Mouse (Mus musculus): ENCODE measurements around the gene Mms19. TPM values are rescaled to one million over a fixed set of nuclear protein-coding genes. Genes with fewer than 3 reads are reported as not detected.
A peak's percentile ranks its signal among the peaks of the same experiment; 100 is the strongest.
"Not testable (repeated sequence)": the region's sequence is repeated elsewhere in the genome, so short reads cannot be mapped to it uniquely, and the experiment has no call there.

The Mms19 gene
- total RNA-seq, 2 experiments from 2014 or later: 13.2 to 17.2 TPM

GRCm38 (mm10) chr19:41953574-41953973 lies 27.4 kb downstream of the Mms19 start:
- intact Hi-C loops (cut with DNase I): no loop called here
- DNase-seq (ENCODE audit: low spot score): no peak

DNA sequence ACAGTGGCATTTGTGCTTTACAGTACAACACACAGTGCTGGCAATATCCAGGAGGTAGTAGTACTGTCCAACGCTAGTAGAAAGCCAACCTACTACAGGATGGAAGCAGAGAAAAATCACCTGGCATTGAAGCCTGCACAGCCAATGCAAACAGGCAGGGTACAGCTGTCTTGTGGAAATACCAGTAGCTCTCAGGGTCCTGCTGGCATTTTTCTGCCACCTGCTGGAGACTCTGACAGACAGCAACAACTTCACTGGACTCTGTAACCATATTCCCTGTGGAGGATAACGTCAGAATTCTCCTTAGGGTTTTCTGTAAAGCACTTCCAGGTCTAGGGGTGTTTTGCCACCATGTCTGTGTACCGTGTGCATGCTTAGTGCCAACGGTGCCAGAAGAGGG lies 28.7 kb downstream of the Mms19 start:
- intact Hi-C loops (cut with DNase I): no loop called here
- no peak for DNase-seq (ENCODE audit: low spot score)

GRCm38 (mm10) chr19:41943841-41944240 lies 37.1 kb downstream of the Mms19 start:
- intact Hi-C loops (cut with DNase I): no loop called here
- DNase-seq (ENCODE audit: low spot score): no peak

DNA sequence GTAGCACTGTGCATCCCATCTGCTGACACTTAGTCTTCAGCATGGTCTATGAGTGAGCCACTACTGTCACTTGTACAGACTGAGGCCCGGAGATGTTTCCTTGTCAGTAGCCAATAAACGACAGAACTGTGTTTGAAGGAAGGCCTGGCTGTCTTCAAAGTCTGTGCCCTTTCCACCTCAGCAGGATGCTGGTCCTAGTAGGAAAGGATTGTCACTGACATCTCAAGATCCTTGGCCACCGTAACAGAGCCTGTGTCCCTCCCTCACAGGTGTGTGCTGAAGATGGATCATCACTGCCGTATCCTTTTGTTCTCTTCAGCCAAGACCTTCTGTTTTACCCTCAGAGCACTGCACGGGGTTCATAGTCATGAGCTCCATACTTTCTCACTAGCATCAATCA lies 42.4 kb downstream of the Mms19 start:
- intact Hi-C loops (cut with DNase I): no loop called here

DNA sequence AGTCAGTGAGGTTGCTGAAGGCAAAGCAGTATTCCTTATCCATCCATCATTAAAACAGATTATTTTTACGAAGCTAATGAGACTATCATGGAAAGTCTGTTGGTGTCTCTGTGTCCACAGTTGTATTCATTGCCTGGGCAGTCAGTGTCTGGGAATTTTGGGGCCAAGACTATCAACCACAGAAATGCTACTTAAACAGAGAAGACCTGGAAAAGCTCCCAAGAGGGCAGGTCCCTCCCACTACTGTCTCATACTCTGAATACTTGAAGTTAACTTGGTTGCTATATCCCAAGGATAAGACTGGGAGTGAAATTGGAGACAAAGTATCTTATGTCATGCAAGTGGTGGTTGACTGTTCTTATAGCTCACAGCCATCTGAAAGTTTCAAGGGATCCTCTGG lies 45.0 kb downstream of the Mms19 start:
- intact Hi-C loops (cut with DNase I): no loop called here

More for the DNA sequence above, 42.4 kb downstream of the Mms19 start:
- no peak for DNase-seq (ENCODE audit: low spot score)

GRCm38 (mm10) chr19:41934124-41934523 lies 46.8 kb downstream of the Mms19 start:
- no peak for DNase-seq (ENCODE audit: low spot score)
- intact Hi-C loops (cut with DNase I): loop anchor here (5.0 kb wide), 1 partner anchor 48 kb away; the partner anchor contains the start of genes Mms19 and Ubtd1

More for the DNA sequence above, 45.0 kb downstream of the Mms19 start:
- no peak for DNase-seq (ENCODE audit: low spot score)

GRCm38 (mm10) chr19:41933179-41934086 lies 47.5 kb downstream of the Mms19 start, which contains the start of the genes Exosc1 and Zdhhc16:
Exosc1 (minus strand) TSS chr19:41933423.
Zdhhc16 (plus strand) TSS chr19:41933480.
- intact Hi-C loops (cut with DNase I): loop anchor here (5.0 kb wide), 1 partner anchor 49 kb away; the partner anchor contains the start of genes Mms19 and Ubtd1

GRCm38 (mm10) chr19:41932686-41933085 lies 48.3 kb downstream of the Mms19 start:
- intact Hi-C loops (cut with DNase I): loop anchor here (5.0 kb wide), 1 partner anchor 50 kb away; the partner anchor contains the start of genes Mms19 and Ubtd1
- DNase-seq (ENCODE audit: low spot score): no peak

More at GRCm38 (mm10) chr19:41933179-41934086, 47.5 kb downstream of the Mms19 start, which contains the start of the genes Exosc1 and Zdhhc16:
- peak; percentile 98 for DNase-seq (ENCODE audit: low spot score)

- no peak for DNase-seq (ENCODE audit: low spot score)
- intact Hi-C loops (cut with DNase I): no loop called here
Observed at GRCm38 (mm10) chr19:41920412-41921067, 60.4 kb downstream of the Mms19 start.

GRCm38 (mm10) chr19:41919471-41919870 lies 61.5 kb downstream of the Mms19 start:
- DNase-seq (ENCODE audit: low spot score): no peak
- intact Hi-C loops (cut with DNase I): no loop called here

- intact Hi-C loops (cut with DNase I): no loop called here
- DNase-seq (ENCODE audit: low spot score): no peak
Observed at GRCm38 (mm10) chr19:41916853-41917252, 64.1 kb downstream of the Mms19 start.

DNA sequence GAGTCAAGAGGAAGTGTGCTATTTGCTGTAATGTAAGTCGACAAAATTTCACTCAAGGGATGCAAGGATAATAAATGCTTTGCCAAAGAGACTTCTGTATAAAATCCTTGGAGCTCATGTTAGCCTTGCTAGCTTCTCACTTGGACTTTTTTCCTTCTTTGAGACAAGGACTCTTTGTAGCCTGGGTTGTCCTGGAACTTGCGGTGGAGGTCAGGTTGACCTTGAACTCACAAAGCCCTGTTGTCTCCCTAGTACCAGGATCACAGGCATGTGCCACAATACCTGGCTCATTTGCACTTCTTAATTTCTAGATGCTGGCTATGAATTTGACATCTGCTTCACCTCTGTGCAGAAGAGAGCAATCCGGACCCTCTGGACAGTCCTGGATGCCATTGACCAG lies 65.7 kb downstream of the Mms19 start:
- no peak for DNase-seq (ENCODE audit: low spot score)
- intact Hi-C loops (cut with DNase I): no loop called here

GRCm38 (mm10) chr19:41914592-41914882 lies 66.4 kb downstream of the Mms19 start:
- DNase-seq (ENCODE audit: low spot score); intact Hi-C loops (cut with DNase I): not testable (repeated sequence)

GRCm38 (mm10) chr19:41913774-41914591 lies 67.0 kb downstream of the Mms19 start:
- intact Hi-C loops (cut with DNase I): no loop called here
- no peak for DNase-seq (ENCODE audit: low spot score)

DNA sequence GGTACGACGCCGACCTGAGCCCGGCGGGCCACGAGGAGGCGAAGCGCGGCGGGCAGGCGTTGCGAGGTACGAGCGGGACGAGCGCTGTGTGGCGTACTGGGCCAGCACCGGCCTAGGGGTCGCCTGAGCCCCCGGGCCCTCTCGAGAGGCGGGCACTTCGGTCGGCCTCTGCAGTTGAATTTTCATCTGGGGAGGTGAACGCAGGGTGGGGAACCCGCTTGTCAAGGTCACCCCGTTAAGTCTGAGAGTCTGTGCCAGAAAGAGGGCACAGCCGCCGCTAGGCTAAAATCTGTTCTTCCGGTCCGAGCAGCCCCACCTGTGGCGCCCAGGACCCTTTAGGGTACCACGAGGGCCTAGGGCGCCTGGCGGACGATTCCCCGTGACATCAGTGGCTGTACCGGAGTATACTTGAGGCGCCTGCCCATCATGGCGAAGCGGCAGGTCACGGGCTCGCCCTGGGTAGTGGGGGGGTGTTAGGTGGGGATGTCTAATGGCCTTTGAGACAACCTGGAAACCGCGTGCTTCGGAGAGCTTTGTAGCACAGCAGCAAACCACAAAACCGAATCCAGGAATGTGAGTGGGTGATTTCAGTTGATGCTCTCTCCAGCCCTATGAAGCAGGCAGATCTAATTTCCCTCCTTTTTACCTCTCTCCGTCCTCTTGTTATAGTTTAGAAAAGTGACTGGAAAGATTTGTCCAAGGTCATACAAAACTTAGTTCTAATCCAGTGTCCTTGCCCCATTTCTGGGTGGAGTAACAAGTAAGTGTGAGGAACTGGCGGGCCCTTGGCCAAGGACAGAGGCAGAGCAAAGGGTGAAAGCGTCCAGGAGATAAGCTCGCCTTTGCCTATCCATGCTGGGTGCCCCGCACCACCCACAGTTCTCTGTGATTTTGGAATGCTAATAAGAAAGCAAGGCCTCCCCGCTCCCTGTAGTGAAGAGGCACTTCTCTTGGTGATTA lies 68.6 kb downstream of the Mms19 start:
- intact Hi-C loops (cut with DNase I): no loop called here

GRCm38 (mm10) chr19:41911178-41912073 lies 69.5 kb downstream of the Mms19 start, which contains the start of gene Pgam1:
Pgam1 (plus strand) TSS chr19:41911923.
- peak; percentile 95 for DNase-seq (ENCODE audit: low spot score)
- intact Hi-C loops (cut with DNase I): no loop called here

More for the DNA sequence above, 68.6 kb downstream of the Mms19 start:
- DNase-seq (ENCODE audit: low spot score): peak; percentile 27

GRCm38 (mm10) chr19:41910396-41910795 lies 70.6 kb downstream of the Mms19 start:
- no peak for DNase-seq (ENCODE audit: low spot score)
- intact Hi-C loops (cut with DNase I): no loop called here

DNA sequence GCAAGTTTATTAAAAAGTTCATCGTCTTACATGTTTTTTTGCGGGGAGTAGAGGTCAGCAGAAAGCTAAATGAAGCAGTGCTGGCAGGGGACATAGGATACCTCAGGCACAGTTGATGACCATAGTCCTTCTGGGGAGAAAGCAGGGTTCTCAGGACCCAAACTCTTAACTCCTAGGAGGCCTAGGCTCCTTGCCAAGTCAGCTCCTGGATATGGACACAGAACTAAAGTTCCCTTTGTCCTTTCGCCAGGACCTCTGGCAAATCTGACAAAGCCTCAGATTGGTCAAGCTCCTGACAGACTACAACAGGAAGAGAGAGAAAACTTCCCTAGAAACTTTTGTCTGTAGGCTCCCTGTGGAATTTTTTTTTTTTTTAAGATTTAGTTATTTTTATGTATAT lies 72.2 kb downstream of the Mms19 start:
- no peak for DNase-seq (ENCODE audit: low spot score)
- intact Hi-C loops (cut with DNase I): no loop called here
